Mouse (Mus musculus) liver, adult (tissue): ENCODE measurements at regions not wholly inside any gene's neighbourhood (a gene's known extent, or its start where the extent isn't known, plus 50 kb on each side); places are given as distances from the start of the nearest gene placed in this dataset.

Source experiments
- GATA4 ChIP-seq: IDR thresholded peaks from 2 replicates; pipeline ENCODE4 v1.6.1; 2014; ENCODE audit warnings: mild to moderate bottlenecking, low read length; ENCODE audit not compliant: insufficient replicate concordance

- TF ChIP-seq GATA4 = no peak
Observed at GRCm38 (mm10) chr8:128200815-128201214, 157.6 kb upstream of the Nrp1 start.

GRCm38 (mm10) chr8:128201635-128202034 is 156.8 kb upstream of the Nrp1 start:
- no peak for TF ChIP-seq GATA4

DNA sequence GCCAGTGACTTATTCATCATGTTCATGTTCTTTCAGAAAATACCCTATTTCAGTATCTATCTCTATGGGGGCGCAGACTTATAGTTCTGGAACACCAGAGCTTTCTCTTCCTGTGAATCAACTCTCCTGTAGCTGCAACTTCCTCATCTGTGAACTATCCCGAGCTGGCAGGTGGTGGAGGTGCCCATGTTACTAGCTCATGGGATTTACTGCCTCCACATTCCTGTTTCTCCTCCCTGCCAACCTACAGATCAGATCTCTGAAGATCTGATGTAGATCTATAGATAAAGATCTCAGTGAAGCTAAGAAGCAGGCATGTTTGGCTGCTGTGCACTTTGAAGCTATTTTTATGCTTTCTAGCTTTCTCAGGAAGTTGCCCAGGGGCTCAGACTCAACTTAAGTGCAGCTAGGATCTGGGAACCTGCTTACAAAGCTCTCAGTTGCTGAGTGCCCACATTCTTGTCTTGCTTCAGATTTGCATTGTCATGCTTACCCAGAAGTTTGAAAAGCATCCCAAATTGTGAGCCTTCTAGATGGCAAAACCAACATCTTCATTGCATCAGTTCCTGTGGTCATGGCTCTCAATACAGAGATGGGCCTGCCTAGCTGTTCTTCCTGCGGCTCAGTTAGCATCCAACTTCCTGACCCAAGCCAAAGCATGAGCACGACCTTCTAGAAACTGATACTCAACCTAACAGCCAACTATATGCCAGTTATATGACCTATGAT is 156.1 kb upstream of the Nrp1 start:
- no peak for TF ChIP-seq GATA4

DNA sequence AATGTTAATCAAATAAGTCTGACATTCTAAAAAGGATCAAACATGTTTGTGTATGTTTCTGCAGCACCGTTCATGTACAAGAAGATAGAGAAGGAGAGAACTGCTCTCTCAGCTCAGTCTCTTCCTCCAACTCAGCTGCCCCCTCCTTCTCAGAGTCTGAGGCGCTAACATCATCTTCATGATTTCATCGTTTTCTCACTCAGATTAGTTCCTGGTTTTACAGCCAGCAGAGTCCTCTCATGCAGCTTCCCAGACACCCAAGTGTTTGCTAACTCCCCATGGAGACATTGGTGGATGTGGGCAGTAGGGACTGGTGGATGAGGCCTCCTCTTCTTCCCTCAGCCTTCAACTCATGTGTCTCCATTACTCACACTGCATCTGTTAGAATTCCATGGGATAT is 153.6 kb upstream of the Nrp1 start:
- TF ChIP-seq GATA4 = no peak

- TF ChIP-seq GATA4 = no peak
Observed at GRCm38 (mm10) chr8:128207138-128207537, 151.3 kb upstream of the Nrp1 start.

DNA sequence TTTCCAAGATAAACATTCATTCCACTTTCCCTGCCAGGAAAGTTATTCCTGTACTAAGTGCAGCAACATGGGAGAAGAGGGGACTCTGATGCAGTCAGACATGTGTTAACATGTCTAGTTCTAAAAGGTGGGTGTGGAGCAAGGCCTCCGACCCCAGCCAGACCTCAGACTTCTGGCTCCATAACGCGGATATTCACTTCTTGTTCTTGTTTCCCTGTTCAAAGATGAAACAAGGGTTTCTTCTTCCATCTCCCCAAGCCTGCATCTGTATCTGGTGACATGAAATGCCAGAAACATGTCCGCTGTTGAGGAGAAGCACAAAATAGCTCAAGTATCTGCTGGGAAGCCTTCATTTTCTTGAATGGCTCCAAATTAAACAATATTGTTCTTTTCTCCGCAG is 147.6 kb upstream of the Nrp1 start:
- TF ChIP-seq GATA4 = no peak

- no peak for TF ChIP-seq GATA4
Observed at GRCm38 (mm10) chr8:128212223-128212622, 146.2 kb upstream of the Nrp1 start.

DNA sequence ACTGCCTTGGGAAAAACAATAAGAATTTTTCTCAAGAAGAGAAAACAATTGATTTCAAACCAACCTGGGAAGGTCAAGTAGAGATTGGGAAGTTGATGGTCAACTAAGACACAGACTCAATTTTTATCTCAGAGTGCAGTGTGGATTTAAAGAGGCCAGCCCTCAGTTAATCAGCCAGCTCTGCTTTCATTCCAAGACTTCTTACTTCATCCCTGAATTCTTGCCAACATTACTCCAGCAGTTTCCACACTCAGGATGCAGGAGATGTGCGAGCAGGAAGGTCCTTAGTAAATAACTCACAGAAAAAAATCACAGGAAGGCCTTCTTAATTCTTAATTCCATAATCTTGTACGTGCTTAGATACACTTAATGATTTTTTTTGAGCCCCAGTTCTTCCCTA is 144.1 kb upstream of the Nrp1 start:
- no peak for TF ChIP-seq GATA4

DNA sequence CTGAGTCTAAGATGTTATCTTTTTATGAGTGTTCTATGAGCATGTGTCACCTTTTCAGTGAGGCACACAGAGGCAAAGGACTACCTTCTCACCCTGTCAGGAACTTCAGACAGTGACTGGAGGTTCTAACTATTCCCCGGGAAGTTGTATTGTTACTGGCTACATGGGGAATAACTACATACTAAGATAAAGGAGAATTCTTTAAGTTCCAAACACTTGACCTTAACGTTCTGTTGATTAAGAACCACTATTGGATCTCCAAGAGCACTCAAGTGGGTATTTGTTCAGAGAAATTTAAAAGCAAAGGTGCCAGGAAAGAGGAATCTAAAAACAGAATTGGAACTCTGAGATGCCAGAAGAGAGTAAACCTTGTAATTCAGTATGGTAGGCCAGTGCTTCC is 139.5 kb upstream of the Nrp1 start:
- TF ChIP-seq GATA4 = no peak

- no peak for TF ChIP-seq GATA4
Observed at GRCm38 (mm10) chr8:128219539-128219938, 138.9 kb upstream of the Nrp1 start.

- TF ChIP-seq GATA4 = no peak
Observed at GRCm38 (mm10) chr8:128223092-128223491, 135.3 kb upstream of the Nrp1 start.

- no peak for TF ChIP-seq GATA4
Observed at GRCm38 (mm10) chr8:128223522-128223921, 134.9 kb upstream of the Nrp1 start.

DNA sequence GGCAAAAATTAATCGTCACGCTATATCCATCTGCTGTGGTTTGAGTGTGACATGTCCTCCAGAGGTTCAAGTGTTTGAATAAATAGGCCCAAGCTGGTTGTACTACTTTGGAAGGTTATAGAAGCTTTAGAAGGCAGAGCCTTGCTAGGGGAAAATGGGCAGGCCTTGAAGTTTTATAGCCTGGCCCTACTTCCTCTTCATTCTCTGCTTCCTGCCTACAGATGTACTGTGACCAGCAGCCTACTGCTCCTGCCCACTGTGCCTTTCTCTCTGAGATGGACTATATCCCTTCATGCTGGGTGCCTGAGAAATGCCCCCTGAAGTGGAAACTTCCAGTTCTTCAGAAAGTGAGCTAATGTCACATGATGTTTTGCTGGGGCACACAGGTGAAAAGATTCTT is 133.3 kb upstream of the Nrp1 start:
- no peak for TF ChIP-seq GATA4

DNA sequence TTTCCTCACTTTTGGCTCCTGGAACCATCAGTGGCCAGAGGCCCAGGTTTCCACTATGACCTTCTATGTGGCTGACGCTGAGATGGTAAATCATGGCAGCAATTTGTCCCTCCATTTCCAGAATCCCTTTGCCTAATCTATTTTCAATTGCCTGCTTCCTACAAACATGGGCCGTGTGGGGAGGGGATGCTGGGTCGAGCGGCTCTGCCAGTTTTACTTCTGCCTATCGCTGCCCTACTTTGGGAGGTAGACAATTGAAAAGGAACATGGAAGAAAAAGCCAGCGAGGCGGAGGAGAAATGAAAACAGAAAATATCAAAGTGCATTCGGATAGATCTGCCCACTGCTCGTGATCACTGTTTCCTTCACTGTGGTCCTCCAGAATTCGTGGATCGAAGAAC is 123.3 kb upstream of the Nrp1 start:
- TF ChIP-seq GATA4 = no peak

DNA sequence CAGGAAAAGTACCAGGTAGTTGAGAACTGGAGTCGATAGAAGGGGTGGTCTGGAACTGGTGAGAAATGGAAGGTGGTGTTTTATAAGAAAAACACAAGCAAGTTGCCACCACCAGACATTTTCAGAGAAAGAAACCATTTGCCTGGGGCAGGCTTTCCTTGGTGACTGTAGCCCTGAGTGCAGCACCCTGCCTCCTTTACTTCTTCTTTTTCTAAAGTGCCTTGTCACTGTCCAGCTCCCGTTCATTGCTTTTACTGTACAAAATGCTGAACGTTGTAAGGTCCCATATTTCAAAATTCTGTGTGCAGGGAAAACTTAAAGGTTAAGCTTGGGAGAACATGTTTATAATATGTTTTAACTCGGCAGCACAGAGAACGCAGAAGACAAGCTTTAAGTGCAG is 122.9 kb upstream of the Nrp1 start:
- no peak for TF ChIP-seq GATA4

- TF ChIP-seq GATA4 = no peak
Observed at GRCm38 (mm10) chr8:128236097-128236496, 122.3 kb upstream of the Nrp1 start.

- no peak for TF ChIP-seq GATA4
Observed at GRCm38 (mm10) chr8:128238948-128239347, 119.5 kb upstream of the Nrp1 start.
